Comparison of ENCODE assay signal across 7 mouse cellular contexts in genomic region chr6:89644271-89645075, GRCm38 (mm10). TPM values are rescaled to one million over a fixed set of nuclear protein-coding genes. Genes with fewer than 3 reads are reported as not detected.
DNase-seq lines count a peak whose midpoint lies in the region; ATAC-seq lines count a peak whose summit lies in the region.

No protein-coding gene starts in this region.

- H3K4me1 ChIP-seq in embryonic facial prominence, embryonic 11.5 days (ENCODE audit: control insufficient read depth, insufficient read depth, low read length), result no peaks in the 10 kb centered on the region
- H3K4me1 ChIP-seq in limb, embryonic 10.5 days, result peaks cover 14% of the 10 kb centered on the region
- H3K4me1 ChIP-seq in midbrain, embryonic 13.5 days (replicated peaks), result peaks cover 6% of the 10 kb centered on the region

- peak; percentile 97 for DNase-seq in adrenal gland, postnatal 14 days
- DNase-seq in embryonic facial prominence, embryonic 11.5 days (ENCODE audit: low spot score), result peak; percentile 92
- peak; percentile 97 for DNase-seq in kidney, adult 11 months
- peak; percentile 93 for DNase-seq in limb, embryonic 10.5 days (ENCODE audit: low spot score)
- DNase-seq in spleen, adult 12 weeks (ENCODE audit: low spot score), result peak; percentile 80

- peak overlapping the region; percentile 67 for H3K4me3 ChIP-seq in embryonic facial prominence, embryonic 11.5 days (ENCODE audit: low read depth, low read length)
- H3K4me3 ChIP-seq in limb, embryonic 10.5 days, result peak overlapping the region; percentile 70
- peak overlapping the region; percentile 71 for H3K4me3 ChIP-seq in midbrain, embryonic 13.5 days (replicated peaks)

- H3K9ac ChIP-seq in embryonic facial prominence, embryonic 11.5 days (replicated peaks; ENCODE audit: low read length), result peak overlapping the region; percentile 60
- peak overlapping the region; percentile 75 for H3K9ac ChIP-seq in midbrain, embryonic 13.5 days (replicated peaks)

- no peaks in the 10 kb centered on the region for H3K27me3 ChIP-seq in embryonic facial prominence, embryonic 11.5 days (ENCODE audit: control insufficient read depth, insufficient read depth, low read length)
- H3K27me3 ChIP-seq in limb, embryonic 10.5 days (ENCODE audit: low read depth, poor library complexity, severe bottlenecking), result no peaks in the 10 kb centered on the region
- H3K27me3 ChIP-seq in midbrain, embryonic 13.5 days, result no peaks in the 10 kb centered on the region

- under 1% methylated on average over 39 of the region's 41 CpGs for WGBS in embryonic facial prominence, embryonic 11.5 days
- WGBS in limb, embryonic 10.5 days, result under 1% methylated on average over 41 of the region's 41 CpGs
- WGBS in midbrain, embryonic 13.5 days, result under 1% methylated on average over 41 of the region's 41 CpGs

- no peaks in the 10 kb centered on the region for H3K9me3 ChIP-seq in embryonic facial prominence, embryonic 11.5 days (replicated peaks; ENCODE audit: control insufficient read depth, low read length)
- H3K9me3 ChIP-seq in limb, embryonic 10.5 days (replicated peaks), result no peaks in the 10 kb centered on the region
- H3K9me3 ChIP-seq in midbrain, embryonic 13.5 days, result no peaks in the 10 kb centered on the region

- peak; percentile 92 for ATAC-seq in embryonic facial prominence, embryonic 11.5 days (replicated peaks; ENCODE audit: insufficient number of reproducible peaks, low FRiP score, low TSS enrichment, low read depth)
- peak; percentile 83 for ATAC-seq in granulocyte monocyte progenitor cell, adult 5-6 weeks (replicated peaks; ENCODE audit: poor library complexity, severe bottlenecking)
- ATAC-seq in midbrain, embryonic 13.5 days, result peak; percentile 93

- H3K27ac ChIP-seq in embryonic facial prominence, embryonic 11.5 days (replicated peaks; ENCODE audit: low read depth, low read length), result peak overlapping the region; percentile 56
- peak overlapping the region; percentile 87 for H3K27ac ChIP-seq in limb, embryonic 10.5 days
- peak overlapping the region; percentile 90 for H3K27ac ChIP-seq in midbrain, embryonic 13.5 days

- no peaks in the 10 kb centered on the region for H3K36me3 ChIP-seq in embryonic facial prominence, embryonic 11.5 days (replicated peaks; ENCODE audit: control insufficient read depth, insufficient read depth, low read depth, low read length)
- H3K36me3 ChIP-seq in limb, embryonic 10.5 days, result no peaks in the 10 kb centered on the region
- H3K36me3 ChIP-seq in midbrain, embryonic 13.5 days, result no peaks in the 10 kb centered on the region

- peak overlapping the region; percentile 85 for H3K4me2 ChIP-seq in embryonic facial prominence, embryonic 11.5 days (ENCODE audit: low read depth, low read length)
- H3K4me2 ChIP-seq in midbrain, embryonic 13.5 days (replicated peaks), result peak overlapping the region; percentile 82

RNA-seq across cellular contexts. Expression of gene Txnrd3, which starts 0.7 kb away (rescaled TPM):
- 11.1 and 12.7 TPM in 2 replicates for total RNA-seq in adrenal gland, postnatal 14 days (2021)
- polyA plus RNA-seq in embryonic facial prominence, embryonic 11.5 days (2014; fragmentation: Nextera tagmentation; extraction: Ambion mirVana), result 10.8 and 11.3 TPM in 2 replicates
- total RNA-seq in granulocyte monocyte progenitor cell, adult 5-6 weeks (2014; fragmentation: Nextera tagmentation), result 5.2 and 6.0 TPM in 2 replicates
- total RNA-seq in granulocyte monocyte progenitor cell, adult 5-6 weeks (2017), result 7.6 and 9.1 TPM in 2 replicates
- polyA plus RNA-seq in limb, embryonic 10.5 days (2016; fragmentation: Nextera tagmentation; extraction: Ambion mirVana), result 9.5 and 11.0 TPM in 2 replicates
- polyA plus RNA-seq in midbrain, embryonic 13.5 days (2015; fragmentation: Nextera tagmentation; extraction: Ambion mirVana), result 12.6 and 13.3 TPM in 2 replicates

RNA-seq across cellular contexts. Expression of gene Chchd6, which starts 49.0 kb away (rescaled TPM):
- 25.8 and 28.5 TPM in 2 replicates for total RNA-seq in adrenal gland, postnatal 14 days (2021)
- polyA plus RNA-seq in embryonic facial prominence, embryonic 11.5 days (2014; fragmentation: Nextera tagmentation; extraction: Ambion mirVana), result 63.0 and 64.9 TPM in 2 replicates
- 9.8 and 13.5 TPM in 2 replicates for total RNA-seq in granulocyte monocyte progenitor cell, adult 5-6 weeks (2014; fragmentation: Nextera tagmentation)
- total RNA-seq in granulocyte monocyte progenitor cell, adult 5-6 weeks (2017), result 10.6 and 15.3 TPM in 2 replicates
- 66.0 and 68.8 TPM in 2 replicates for polyA plus RNA-seq in limb, embryonic 10.5 days (2016; fragmentation: Nextera tagmentation; extraction: Ambion mirVana)
- polyA plus RNA-seq in midbrain, embryonic 13.5 days (2015; fragmentation: Nextera tagmentation; extraction: Ambion mirVana), result 121 and 126 TPM in 2 replicates

Comparison
In these comparisons a context has a peak if more than half of its experiments do, and no peak if none do; other contexts are left out.
1. Peak in every context shown above with its lines: DNase-seq, ATAC-seq, H3K4me3 ChIP-seq and H3K27ac ChIP-seq.